Comparison of ENCODE assay signal across 8 mouse cellular contexts in genomic region chr1:66814756-66815155, GRCm38 (mm10). TPM values are rescaled to one million over a fixed set of nuclear protein-coding genes. Genes with fewer than 3 reads are reported as not detected.
A peak's percentile ranks its signal among the peaks of the same experiment; 100 is the strongest.
DNase-seq lines count a peak whose midpoint lies in the region; ATAC-seq and TF ChIP-seq lines count a peak whose summit lies in the region.
"Had no signal": no experiment of that assay in that cellular context is flagged by ENCODE, and none has a peak within 500 bp of the region (broad histone marks: within the 10 kb centered on the region; RNA-seq: fewer than 3 reads in every experiment).

No protein-coding gene starts in this region.

- DNase-seq in kidney, adult 11 months, result no peak
- peak; percentile 6 to 8 for DNase-seq in B cell, adult 2 months
- DNase-seq in liver, embryonic 11.5 days (ENCODE audit: low spot score), result no peak
- no peak for DNase-seq in left cerebral cortex, postnatal 4 days
- DNase-seq in adrenal gland, postnatal 25 days, result no peak

- no peak overlapping the region for H3K9ac ChIP-seq in kidney, embryonic 14.5 days (ENCODE audit: low read depth, low read length)
- H3K9ac ChIP-seq in liver, embryonic 11.5 days (ENCODE audit: low read depth, low read length), result no peak overlapping the region
- H3K9ac ChIP-seq: forebrain, embryonic 15.5 days had no signal

- H3K27me3 ChIP-seq in kidney, embryonic 14.5 days (ENCODE audit: control insufficient read depth, insufficient read depth, low read length), result peaks cover 5% of the 10 kb centered on the region; the same call in 1 of the 2 replicates
- no peaks in the 10 kb centered on the region for H3K27me3 ChIP-seq in liver, embryonic 11.5 days (replicated peaks; ENCODE audit: control insufficient read depth, insufficient read depth, low read length)
- H3K27me3 ChIP-seq: forebrain, embryonic 15.5 days had no signal

- no peak overlapping the region for H3K27ac ChIP-seq in kidney, embryonic 14.5 days (ENCODE audit: low read depth, low read length)
- H3K27ac ChIP-seq in bone marrow, adult 2 months (ENCODE audit: control insufficient read depth, insufficient read depth, low read depth, low read length, poor library complexity), result no peak overlapping the region
- H3K27ac ChIP-seq in liver, embryonic 11.5 days (ENCODE audit: low read depth, low read length), result 0 out of 2 replicates have a peak overlapping the region, but pooled peaks have one; percentile 32
- H3K27ac ChIP-seq: forebrain, embryonic 15.5 days had no signal

- peaks cover 3% of the 10 kb centered on the region; the same call in 1 of the 2 replicates for H3K4me1 ChIP-seq in kidney, embryonic 14.5 days (ENCODE audit: control insufficient read depth, insufficient read depth, low read length)
- H3K4me1 ChIP-seq in bone marrow, adult 2 months (ENCODE audit: control insufficient read depth, insufficient read depth, low read length), result peaks cover 3% of the 10 kb centered on the region
- H3K4me1 ChIP-seq in liver, embryonic 11.5 days (replicated peaks; ENCODE audit: control insufficient read depth, insufficient read depth, low read length), result peaks cover 8% of the 10 kb centered on the region

- H3K36me3 ChIP-seq in kidney, embryonic 14.5 days (ENCODE audit: control insufficient read depth, insufficient read depth, low read length), result no peaks in the 10 kb centered on the region
- H3K36me3 ChIP-seq in liver, embryonic 11.5 days (ENCODE audit: control insufficient read depth, insufficient read depth, low read length), result no peaks in the 10 kb centered on the region
- H3K36me3 ChIP-seq: forebrain, embryonic 15.5 days had no signal

- intact Hi-C loops in left cerebral cortex, postnatal 4 days (cut with DNase I), result loop anchor here (5.0 kb wide), 1 partner anchor 112 kb away; the partner anchor contains the start of gene Rpe

- peak overlapping the region; percentile 1; the same call in 1 of the 2 replicates for H3K4me2 ChIP-seq in kidney, embryonic 14.5 days (replicated peaks; ENCODE audit: low read depth, low read length)
- peak overlapping the region; percentile 27 for H3K4me2 ChIP-seq in liver, embryonic 11.5 days
- H3K4me2 ChIP-seq: forebrain, embryonic 15.5 days had no signal

- H3K9me3 ChIP-seq in kidney, embryonic 14.5 days (ENCODE audit: control insufficient read depth, low read length), result no peaks in the 10 kb centered on the region
- H3K9me3 ChIP-seq in liver, embryonic 11.5 days (ENCODE audit: control insufficient read depth, low read length), result no peaks in the 10 kb centered on the region
- H3K9me3 ChIP-seq: forebrain, embryonic 15.5 days had no signal

- no peak for TF ChIP-seq CTCF in bone marrow, adult 2 months (IDR thresholded peaks at IDR 0.05; ENCODE audit: control insufficient read depth, insufficient read depth, low read length)

- no peak overlapping the region for H3K4me3 ChIP-seq in kidney, embryonic 14.5 days (ENCODE audit: low read length)
- H3K4me3 ChIP-seq in bone marrow, adult 2 months (replicated peaks; ENCODE audit: control insufficient read depth, low read depth, low read length), result peak overlapping the region; percentile 16
- H3K4me3 ChIP-seq in liver, embryonic 11.5 days (ENCODE audit: low read depth, low read length), result no peak overlapping the region

- WGBS in kidney, embryonic 14.5 days, result 52% methylated on average over 8 of the region's 8 CpGs
- 13% methylated on average over 8 of the region's 8 CpGs for WGBS in bone marrow, adult 2 months
- WGBS in liver, embryonic 11.5 days, result 61% methylated on average over 8 of the region's 8 CpGs

- TF ChIP-seq POLR2A in bone marrow, adult 2 months (IDR thresholded peaks at IDR 0.05; ENCODE audit: borderline replicate concordance, control insufficient read depth, low read depth, low read length), result no peak

- ATAC-seq in kidney, embryonic 14.5 days (ENCODE audit: low FRiP score, low TSS enrichment), result no peak
- ATAC-seq in liver, embryonic 11.5 days (replicated peaks; ENCODE audit: low FRiP score), result no peak
- ATAC-seq: forebrain, embryonic 15.5 days had no signal

RNA-seq across cellular contexts. Expression of gene Kansl1l, which starts 2.6 kb away (rescaled TPM):
- polyA plus RNA-seq in kidney, embryonic 14.5 days (2014; fragmentation: Nextera tagmentation; extraction: Ambion mirVana), result 15.7 and 16.4 TPM in 2 replicates
- polyA plus RNA-seq in bone marrow, adult 2 months (2011; ENCODE audit: insufficient read depth, insufficient read length, low replicate concordance, missing spikeins), result 3.6 and 5.0 TPM in 2 replicates
- polyA plus RNA-seq in liver, embryonic 11.5 days (2014; fragmentation: Nextera tagmentation; extraction: Ambion mirVana), result 4.7 and 5.4 TPM in 2 replicates
- 10 to 100 TPM; 17.5 to 19.8 TPM for total RNA-seq in left cerebral cortex, postnatal 4 days (2021)
- total RNA-seq in adrenal gland, postnatal 25 days (2021), result 25.5 and 26.3 TPM in 2 replicates

RNA-seq across cellular contexts. Expression of gene Acadl, which starts 48.3 kb away (rescaled TPM):
- 70.5 and 98.4 TPM in 2 replicates for polyA plus RNA-seq in kidney, embryonic 14.5 days (2014; fragmentation: Nextera tagmentation; extraction: Ambion mirVana)
- polyA plus RNA-seq in bone marrow, adult 2 months (2011; ENCODE audit: insufficient read depth, insufficient read length, low replicate concordance, missing spikeins), result 36.3 and 42.7 TPM in 2 replicates
- 105 and 107 TPM in 2 replicates for polyA plus RNA-seq in liver, embryonic 11.5 days (2014; fragmentation: Nextera tagmentation; extraction: Ambion mirVana)
- 10 to 100 TPM; 28.0 to 31.3 TPM for total RNA-seq in left cerebral cortex, postnatal 4 days (2021)
- total RNA-seq in adrenal gland, postnatal 25 days (2021), result 444 and 484 TPM in 2 replicates

Comparison
In these comparisons a context has a peak if more than half of its experiments do, and no peak if none do; other contexts are left out.
1. DNase-seq: peak in B cell, adult 2 months (2 of 2); none in kidney, adult 11 months (single experiment), liver, embryonic 11.5 days (single experiment), left cerebral cortex, postnatal 4 days (single experiment) and adrenal gland, postnatal 25 days (single experiment).